Mouse (Mus musculus) mouse embryonic stem cell (cell line): ENCODE measurements around the gene Nomo1.

Experiments used
- in situ Hi-C, 2 experiments: fragments of 300-500 bp; cut with MboI; formaldehyde crosslinking; loops; 1 replicate in 1 of 2; 3 replicates in 1 of 2; pipeline ENCODE4 v1.14.3; 2019 to 2020; ENCODE audit warnings: low sequenced_read_pairs in 2 of 2, low pct_unique_long_range_greater_than_20kb in 1 of 2, mixed read lengths in 1 of 2; ENCODE audit not compliant: unreplicated experiment in 1 of 2

Gene Nomo1

DNA sequence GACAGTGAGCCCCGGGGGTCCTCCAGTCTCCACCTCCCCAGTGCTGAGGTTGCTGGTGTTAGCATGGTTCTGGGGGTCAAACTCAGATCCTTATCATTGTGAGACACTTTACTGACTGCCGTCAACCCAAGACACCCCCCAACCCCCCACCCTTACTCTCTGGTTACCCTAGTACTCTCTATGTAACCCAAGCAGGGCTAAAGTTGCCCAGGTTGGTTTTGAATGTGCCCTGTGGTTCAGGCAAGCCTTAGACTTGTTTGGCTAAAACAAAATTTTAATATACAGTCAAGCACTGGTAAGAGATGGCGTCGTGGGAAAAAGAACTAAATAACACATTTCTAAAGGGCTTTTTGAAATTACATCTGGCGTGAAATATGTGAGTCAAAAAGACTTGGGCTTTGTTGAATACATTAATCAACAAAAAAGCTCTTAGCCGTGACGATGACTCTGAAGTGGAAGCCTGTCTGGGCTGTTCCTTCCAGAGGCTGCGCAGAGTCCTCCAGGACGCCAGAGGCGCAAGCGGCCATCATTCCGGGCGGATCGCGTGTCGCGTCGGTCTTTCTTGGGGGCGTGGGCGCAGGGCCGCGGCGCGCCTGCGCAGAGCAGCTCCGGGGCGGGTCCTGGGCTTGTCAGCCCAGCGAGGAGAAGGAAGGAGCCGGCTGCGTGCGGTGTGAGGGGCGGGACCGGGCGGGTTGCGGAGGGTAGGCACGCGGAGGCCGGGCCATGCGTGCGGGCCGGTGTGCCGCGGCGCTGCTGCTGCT is at the start of gene Nomo1:
Gene Nomo1, plus strand, starts transcription at position 590 of the 761 bp plus-strand sequence.
- in situ Hi-C loops: no loop called here

- in situ Hi-C loops: no loop called here
These were observed 46.6 kb upstream of the Nomo1 start for GRCm38 (mm10) chr7:45986893-45987292.

DNA sequence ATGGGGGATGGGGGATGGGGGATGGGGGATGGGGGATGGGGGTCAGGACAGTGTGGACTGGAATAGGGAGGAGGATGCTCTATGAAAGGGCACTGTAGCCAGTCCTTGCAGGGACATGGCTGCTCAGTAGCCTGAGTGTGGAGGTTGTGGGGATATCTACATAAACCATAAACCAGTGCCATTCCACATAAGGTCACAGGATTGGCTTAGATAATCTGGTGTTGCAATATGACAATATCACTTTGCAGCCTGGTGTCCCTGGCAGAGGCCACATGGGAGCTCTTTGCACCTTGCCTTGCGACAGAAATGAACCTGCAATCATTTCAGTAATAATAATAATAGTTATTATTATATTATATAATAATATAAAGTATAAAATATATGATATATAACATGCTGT is 45.2 kb upstream of the Nomo1 start:
- in situ Hi-C loops: no loop called here

GRCm38 (mm10) chr7:45992470-45992869 is 41.0 kb upstream of the Nomo1 start:
- in situ Hi-C loops: no loop called here

DNA sequence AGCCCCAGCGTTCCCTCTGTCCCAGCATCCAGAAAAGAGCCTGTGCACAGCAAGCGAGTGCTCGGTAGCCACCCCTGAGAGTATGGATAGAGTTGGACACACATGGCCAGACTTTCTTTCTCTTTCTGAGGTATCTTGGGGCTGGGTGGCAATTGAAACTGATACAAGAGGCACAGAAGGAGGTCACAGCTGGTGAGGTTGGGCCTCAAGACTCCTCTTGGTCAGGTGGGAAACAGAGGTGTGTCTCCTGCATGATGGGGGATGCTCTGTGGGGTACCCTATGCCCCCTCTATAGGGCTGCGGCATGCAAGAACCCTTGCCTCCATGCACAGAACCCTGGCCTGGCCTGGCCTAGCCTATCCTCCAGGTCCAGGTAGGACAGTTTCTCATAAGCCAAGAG is 32.9 kb upstream of the Nomo1 start:
- in situ Hi-C loops: no loop called here

- in situ Hi-C loops: no loop called here
These were observed 30.8 kb upstream of the Nomo1 start for GRCm38 (mm10) chr7:46002748-46003147.

DNA sequence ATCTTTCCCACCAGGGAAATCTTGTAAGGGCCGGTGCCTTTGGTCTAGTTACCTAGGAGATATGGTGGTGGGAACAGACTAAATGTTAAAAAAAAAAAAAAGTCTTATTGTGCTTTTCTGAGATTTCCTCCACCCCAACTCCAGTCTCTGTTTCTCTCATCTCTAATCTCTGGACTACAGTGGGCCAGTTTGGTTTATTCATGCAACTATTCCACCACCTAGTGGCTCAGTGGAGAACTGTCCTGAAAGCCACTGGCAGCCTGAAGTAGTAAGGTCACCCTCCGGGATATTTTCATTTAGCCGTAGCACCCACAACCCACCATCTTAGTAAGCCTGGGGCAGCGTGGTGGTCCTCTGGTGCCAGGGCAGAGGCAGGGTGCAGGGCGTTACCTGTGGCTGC is 23.9 kb upstream of the Nomo1 start:
- in situ Hi-C loops: no loop called here

- in situ Hi-C loops: loop anchor here in 1 of 2 experiments (5.0 kb wide), 1 partner anchor 70 kb away; no protein-coding TSS in a partner anchor
These were observed 21.4 kb upstream of the Nomo1 start for GRCm38 (mm10) chr7:46012121-46012520.

GRCm38 (mm10) chr7:46013266-46014010 is 20.1 kb upstream of the Nomo1 start:
- in situ Hi-C loops: loop anchor here in 1 of 2 experiments (5.0 kb wide), 1 partner anchor 71 kb away; no protein-coding TSS in a partner anchor

- in situ Hi-C loops: no loop called here
These were observed 13.9 kb upstream of the Nomo1 start for GRCm38 (mm10) chr7:46019594-46019993.

- in situ Hi-C loops: no loop called here
These were observed 11.5 kb upstream of the Nomo1 start for GRCm38 (mm10) chr7:46021951-46022350.

GRCm38 (mm10) chr7:46025436-46025835 is 8.1 kb upstream of the Nomo1 start:
- in situ Hi-C loops: no loop called here

DNA sequence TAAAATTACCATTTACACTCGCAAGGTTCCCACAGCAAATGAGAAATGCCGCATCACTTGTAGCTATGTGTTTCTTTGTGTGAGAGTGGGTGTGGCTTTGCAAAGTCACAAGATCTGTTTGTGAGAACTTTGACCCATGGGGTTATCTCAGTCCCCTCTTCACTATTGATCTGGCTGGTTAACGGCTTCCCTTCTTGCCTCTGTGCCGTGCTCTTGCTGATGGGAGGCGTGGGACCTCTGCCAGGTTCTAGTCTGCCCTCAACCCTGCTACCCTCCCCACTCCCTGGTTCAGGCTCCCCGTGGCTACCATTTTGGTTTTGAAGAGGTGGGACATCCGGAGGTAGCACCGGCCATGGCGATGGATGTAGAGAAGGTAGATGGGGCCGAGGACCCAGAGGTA is 4.8 kb upstream of the Nomo1 start:
- in situ Hi-C loops: no loop called here

DNA sequence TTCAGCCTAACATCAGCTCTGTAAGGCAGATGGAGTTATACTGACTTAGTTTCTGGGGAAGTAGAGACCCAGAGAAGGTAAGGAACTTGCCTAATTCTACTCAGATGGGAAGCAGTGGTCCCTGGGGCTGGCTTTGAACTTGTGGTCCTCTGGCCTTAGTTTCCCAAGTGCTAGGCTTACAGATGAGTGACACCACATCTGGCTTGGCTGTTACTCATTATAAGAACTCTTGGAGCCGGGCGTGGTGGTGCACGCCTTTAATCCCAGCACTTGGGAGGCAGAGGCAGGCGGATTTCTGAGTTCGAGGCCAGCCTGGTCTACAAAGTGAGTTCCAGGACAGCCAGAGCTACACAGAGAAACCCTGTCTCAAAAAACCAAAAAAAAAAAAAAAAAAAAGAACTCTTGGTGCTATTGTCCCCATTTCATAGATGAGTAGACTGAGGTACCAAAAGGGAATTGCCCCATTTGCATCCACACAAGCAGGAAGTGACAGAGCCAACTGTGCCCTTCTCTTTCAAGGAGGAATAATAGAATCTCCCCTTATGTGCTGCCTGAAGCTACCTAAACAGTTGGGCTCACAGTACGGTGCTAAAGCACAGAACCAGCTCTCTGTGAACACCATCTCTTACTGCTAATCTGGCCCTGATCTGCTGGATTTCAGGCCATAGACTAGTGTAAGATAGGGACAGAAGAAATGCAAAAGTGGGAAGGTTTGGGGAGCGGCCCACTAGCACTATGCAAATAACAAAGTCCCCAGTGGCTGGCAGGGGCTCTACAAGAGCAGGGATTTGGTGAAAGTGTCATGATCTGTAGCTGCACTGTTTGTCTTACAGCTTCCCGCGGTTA is 4.0 kb upstream of the Nomo1 start:
- in situ Hi-C loops: no loop called here

DNA sequence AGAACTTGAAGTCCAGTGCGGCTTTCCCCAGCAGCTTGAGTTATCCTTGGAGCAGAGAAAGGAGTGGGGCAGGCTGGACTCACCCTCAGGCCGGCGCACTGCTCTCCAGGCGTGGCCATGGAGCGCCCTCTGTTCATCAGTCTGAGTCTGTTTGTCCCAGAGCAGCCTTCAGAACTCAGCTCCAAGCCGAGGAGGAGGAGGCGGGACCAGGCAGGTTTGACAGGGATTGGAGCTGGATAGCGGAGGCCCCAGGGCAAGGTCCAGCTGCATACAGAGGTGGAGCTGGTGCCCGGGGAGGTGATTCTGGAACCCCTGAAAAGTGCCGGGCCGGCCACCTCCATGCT is 3.4 kb upstream of the Nomo1 start, which contains the start of gene Abcc6:
Gene Abcc6, minus strand, starts transcription at position 158 of the 344 bp plus-strand sequence.
- in situ Hi-C loops: no loop called here

GRCm38 (mm10) chr7:46031075-46031474 is 2.4 kb upstream of the Nomo1 start:
- in situ Hi-C loops: no loop called here

DNA sequence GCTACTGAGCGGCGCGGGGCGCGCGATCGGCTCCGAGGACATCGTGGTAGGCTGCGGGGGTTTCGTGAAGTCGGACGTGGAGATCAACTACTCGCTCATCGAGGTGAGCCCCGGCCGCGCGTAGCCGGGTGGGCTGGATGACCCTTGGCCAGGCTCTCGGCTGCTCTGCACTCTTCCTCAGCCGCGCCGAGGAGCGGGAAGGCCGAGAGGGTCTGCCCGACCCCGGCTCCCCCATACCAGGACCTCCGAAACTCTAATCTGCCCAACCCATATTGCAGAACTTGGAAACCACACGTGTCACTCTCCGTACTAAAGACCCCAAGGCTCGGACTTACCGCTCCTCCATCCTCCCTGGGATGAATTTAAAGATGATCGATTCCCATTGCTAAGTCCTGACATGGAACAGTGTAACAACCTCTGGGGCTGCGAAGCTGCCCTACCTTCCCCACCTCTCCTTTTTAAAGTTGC is 406 bp downstream of the Nomo1 start:
- in situ Hi-C loops: no loop called here

DNA sequence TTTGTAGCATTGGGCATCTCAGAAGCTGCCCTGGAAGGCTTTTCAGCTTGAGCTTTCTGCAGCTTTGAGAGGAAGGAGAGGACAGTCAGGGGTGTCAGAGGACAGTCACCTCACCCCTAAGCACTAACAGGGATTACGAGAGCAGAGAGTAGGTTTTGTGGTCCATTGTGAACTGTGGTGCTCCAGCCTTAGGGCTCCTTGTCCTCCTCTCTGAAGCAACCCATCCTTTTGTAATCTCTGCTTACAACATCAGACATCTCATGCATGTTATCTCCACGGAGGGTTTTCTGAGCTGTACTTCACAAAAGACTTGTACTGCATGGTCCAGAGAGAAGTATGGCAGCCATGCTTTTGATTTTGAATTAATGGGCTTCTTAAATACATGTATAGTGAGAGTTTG is 1.5 kb downstream of the Nomo1 start:
- in situ Hi-C loops: no loop called here

DNA sequence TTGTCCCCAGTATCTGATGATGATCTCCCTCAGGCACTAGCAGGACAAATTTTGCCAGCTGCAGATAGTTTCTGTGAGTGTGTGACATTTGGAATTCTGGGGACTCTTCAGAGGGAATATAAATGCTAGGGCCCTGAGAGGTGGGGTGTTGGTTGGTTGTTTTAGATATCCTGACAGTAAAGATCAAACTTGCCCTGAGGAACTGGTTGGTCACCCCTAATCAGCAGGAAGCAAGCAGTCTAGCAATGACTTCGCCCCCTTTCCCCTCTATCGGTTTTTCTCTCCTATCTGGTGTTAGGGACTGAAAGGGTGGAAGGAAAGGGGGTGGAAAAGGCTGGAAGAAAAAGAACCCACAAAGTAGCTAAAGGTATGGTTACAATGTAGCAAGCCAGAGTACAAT is 2.0 kb downstream of the Nomo1 start:
- in situ Hi-C loops: no loop called here
